Mouse (Mus musculus) embryo, embryonic 10.5 days (tissue): Measurements from ENCODE around the gene Emd.

ENCODE experiments used
- DNase-seq: peaks from one replicate; pipeline ENCODE4 v3.0.0-alpha.2; 2015; ENCODE audit warnings: low spot score

Emd gene

DNA sequence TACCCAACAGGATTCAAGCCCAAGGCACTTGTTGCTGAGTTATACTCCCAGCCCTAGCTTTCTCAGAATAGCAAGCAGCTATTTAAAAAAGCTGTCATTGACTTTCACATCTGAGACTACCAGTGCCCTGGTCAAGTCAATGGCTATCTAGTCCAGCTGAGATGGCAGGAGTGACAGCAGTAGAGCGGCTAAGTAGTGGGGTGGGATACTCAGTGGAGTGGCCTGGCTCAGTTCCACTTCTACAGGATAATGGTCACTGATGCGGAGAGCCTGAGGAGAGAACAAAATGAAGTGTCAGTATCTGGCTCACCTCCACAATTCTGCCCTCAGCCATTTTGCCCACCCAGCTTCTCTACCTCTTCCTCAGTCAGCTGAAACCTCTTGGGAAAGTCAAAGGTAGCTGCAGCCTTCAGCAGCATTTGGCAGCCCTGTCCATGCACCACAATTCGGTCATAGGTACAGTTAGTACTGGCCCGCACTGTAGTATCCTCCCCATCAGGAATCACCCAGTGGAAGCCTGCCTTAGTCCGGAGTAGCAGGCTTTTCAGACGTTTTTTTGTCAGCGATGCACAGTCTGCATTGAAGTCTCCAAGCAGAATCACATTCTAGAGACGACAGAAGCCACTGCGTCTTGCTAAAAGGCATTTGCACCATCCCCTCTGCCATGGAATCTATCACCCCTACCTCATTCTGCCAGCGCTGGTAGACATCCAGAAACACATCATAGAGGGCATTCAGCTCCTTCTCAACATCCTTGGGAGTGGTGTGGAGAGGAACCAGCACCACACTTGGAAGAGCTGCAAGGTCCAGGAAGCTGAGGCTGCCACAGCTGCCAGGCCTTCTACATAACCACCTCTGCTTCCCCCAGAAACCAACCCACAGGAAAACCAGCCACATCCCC, 19.2 kb downstream of the Emd start:
- DNase-seq, result peak; percentile 15

DNA sequence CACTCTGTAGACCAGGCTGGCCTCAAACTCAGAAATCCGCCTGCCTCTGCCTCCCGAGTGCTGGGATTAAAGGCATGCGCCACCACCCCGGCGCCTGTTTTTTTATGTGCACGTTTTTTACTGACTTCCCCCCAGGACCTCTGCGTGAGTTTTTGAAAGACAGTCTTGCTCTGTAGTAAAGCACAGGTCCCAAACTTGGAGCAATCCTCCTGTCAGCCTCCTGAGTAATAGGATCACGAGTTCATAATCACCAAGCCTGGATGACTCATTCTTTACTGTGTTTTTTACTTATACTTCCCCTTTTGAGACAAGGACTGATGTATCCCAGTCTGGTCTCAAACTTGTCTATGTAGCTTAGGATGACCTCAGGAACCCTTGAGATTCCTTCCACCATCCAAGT, 23.4 kb downstream of the Emd start:
- DNase-seq, result no peak

GRCm38 (mm10) chrX:74281041-74281731, 26.7 kb downstream of the Emd start:
- no peak for DNase-seq

DNA sequence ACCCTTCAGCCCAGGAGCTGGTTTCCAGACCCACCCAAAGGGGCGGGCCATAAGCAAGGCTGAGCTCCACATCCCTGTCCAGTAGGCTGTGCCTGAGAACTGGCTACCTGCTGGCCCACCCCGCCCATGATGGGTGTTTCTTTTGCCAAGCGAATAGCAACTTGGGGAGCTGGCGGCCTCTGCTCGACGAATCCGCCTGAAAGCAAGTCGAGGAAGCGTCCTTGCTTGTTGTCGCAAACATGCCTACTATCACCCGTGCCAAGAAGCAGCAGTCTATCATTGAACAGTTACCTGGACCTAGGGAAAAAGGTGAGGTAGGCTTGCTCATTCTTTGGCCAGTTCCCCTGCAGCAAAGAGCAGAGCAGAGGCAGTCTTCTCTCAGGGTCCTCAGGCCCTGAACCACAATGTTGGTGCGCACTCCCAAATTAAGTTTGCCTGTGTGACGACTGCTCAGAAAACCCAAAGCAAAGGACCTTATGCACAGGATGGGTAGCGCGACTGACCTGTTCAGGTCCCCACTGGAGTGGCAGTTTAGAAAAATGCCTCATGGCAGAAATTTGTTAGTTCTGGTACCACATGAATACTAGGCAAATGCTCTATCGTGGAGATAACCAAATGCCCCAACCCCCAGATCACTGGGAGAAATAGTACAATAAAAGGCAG, 27.4 kb downstream of the Emd start, which contains the start of the genes Taz and Dnase1l1:
Gene Taz (plus strand): TSS at position 181 of the 663 bp plus-strand sequence.
Gene Dnase1l1 (minus strand): TSS at position 606 of the 663 bp plus-strand sequence.
- peak; percentile 70 for DNase-seq

DNA sequence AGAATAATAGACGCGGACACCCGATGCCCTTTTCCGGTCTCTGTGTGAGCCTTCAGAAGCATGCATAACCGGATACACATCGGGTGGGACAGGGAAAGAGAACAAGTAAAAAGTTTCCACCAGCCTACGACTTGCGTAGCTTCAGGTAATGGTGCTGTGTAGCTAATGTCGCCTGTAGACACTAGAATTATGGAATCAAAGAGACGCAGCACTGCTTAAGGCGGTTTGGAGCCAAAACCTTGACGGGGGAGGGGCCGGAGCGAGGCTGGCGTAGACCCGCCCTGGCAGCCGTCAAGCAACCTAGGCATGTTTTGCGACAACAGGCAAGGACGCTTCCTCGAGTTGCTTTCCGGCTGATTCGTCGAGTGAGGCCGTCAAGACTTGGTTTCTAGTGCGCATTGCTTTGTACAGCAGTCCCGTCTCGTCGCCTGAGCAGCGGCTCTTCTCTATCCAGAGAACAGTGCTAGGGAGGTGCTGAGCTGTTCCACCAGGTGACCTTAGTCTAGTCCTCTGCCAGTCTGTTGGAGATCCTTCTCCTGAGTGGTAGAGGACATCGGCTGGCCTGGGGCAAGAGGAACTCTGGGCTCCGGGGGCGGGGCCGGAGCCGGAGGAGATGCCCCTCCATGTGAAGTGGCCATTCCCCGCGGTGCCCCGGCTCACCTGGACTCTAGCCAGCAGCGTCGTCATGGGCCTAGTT, 28.1 kb downstream of the Emd start:
- peak; percentile 88 for DNase-seq

GRCm38 (mm10) chrX:74283092-74283437, 28.6 kb downstream of the Emd start:
- no peak for DNase-seq

- no peak for DNase-seq
Observed at GRCm38 (mm10) chrX:74293431-74293830, 38.9 kb downstream of the Emd start.

GRCm38 (mm10) chrX:74296538-74297448, 42.3 kb downstream of the Emd start, which contains the start of gene Atp6ap1:
Gene Atp6ap1 (plus strand): TSS chrX:74297097.
- DNase-seq, result peak; percentile 95

DNA sequence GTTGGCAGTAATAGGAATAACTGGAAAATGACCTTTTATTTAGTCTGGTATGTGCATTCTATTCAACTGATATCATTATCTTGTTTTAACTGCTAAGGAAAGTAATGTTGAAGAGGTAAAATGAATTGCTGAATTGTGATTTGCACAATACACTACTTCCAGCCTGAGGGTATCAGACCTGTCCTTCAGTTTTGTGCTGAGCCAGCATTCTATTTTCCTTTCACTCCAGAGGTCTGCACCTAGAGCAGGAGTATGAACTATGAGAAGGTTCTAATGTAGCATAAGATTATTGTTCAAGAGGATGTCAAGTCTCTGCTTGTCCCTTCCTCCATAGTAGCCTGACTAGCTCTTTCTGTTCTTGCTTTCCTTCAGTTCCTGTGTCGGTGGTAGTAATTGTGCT, 43.9 kb downstream of the Emd start:
- no peak for DNase-seq

GRCm38 (mm10) chrX:74299721-74300120, 45.2 kb downstream of the Emd start:
- DNase-seq, result no peak

DNA sequence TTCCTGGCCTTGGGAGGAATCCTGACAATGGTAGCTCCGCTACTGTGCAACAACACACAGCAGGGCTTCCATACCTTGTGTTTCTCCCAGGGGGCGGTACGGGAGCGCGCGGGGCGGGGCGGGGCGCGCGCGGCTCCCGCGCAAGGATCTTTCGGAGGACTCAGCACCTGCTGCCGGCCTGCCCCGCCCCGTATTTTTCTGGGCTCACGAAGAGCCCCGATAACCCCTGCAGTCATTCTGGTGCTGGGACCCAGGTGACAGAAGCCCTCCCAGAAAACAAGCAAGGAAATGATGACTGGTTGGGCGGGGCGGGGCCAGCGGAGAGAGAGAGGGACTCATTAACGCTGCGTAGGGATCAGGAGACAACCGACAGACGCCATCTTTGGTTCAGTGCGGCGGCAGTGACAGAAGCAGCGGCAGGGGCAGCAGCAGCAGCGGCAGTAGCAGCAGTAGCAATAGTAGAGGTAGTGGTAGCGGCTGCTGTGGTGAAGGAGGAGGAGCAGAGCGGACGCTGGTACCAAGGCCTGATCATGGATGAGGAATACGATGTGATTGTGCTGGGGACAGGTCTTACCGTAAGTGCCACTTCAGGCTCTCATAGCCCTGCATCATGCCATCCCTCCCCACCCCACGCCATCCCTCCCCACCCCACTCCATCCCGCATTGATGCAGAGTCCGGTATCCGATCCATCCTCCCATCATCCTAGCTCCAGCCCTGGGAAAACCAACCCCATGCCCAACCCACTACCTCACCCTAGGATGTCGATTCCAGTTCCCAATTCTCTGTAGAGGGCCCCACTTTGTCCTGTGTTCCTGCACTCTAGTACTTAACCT, 50.6 kb downstream of the Emd start, which contains the start of gene Gdi1:
Gene Gdi1 (plus strand): TSS at position 132 of the 834 bp plus-strand sequence.
- peak; percentile 79 for DNase-seq
